Comparison of ENCODE assay signal across 20 mouse cellular contexts in the genomic region with DNA sequence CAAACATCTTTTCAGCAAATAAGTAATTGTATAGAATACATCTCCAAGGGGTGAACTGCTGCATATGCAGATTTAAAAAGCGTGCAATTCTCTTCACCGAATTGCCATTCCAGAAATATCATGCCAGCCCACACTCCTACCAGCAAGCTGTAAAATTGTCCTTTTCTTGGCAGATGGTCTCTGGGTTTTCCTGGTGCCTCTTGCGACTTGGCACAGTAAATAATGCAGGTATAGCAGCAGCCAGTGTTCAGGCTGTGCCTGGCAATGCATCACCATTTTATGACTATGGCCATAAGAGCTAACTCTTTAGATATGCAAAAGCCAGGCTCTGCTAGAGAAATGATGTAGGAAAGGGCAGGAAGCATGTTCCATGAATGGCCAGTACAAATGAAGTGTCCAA.
DNase-seq lines count a peak whose midpoint lies in the region; ATAC-seq and TF ChIP-seq lines count a peak whose summit lies in the region.
"Had no signal": no experiment of that assay in that cellular context is flagged by ENCODE, and none has a peak within 500 bp of the region (broad histone marks: within the 10 kb centered on the region; RNA-seq: fewer than 3 reads in every experiment).

No protein-coding gene starts in this region.

- no peak overlapping the region for H3K4me2 ChIP-seq in hindbrain, embryonic 16.5 days (ENCODE audit: low read length)
- H3K4me2 ChIP-seq in hindbrain, embryonic 12.5 days (replicated peaks): no peak overlapping the region
- no peak overlapping the region for H3K4me2 ChIP-seq in forebrain, embryonic 13.5 days
- H3K4me2 ChIP-seq: embryonic facial prominence, embryonic 12.5 days; heart, embryonic 12.5 days; neural tube, embryonic 12.5 days had no signal

- no peak for TF ChIP-seq CTCF in brain, embryonic 14.5 days (IDR thresholded peaks at IDR 0.05; ENCODE audit: borderline replicate concordance, extremely low read depth, insufficient read depth, insufficient read length)

- H3K9ac ChIP-seq in hindbrain, embryonic 16.5 days (ENCODE audit: low read depth, low read length): no peak overlapping the region
- H3K9ac ChIP-seq in hindbrain, embryonic 12.5 days: no peak overlapping the region
- H3K9ac ChIP-seq in forebrain, embryonic 13.5 days: no peak overlapping the region
- H3K9ac ChIP-seq: embryonic facial prominence, embryonic 12.5 days; heart, embryonic 12.5 days; neural tube, embryonic 12.5 days had no signal

- DNase-seq in brain, embryonic 14.5 days (ENCODE audit: low read depth): peak; percentile 16
- peak; percentile 77 to 83 for DNase-seq in frontal cortex, adult 2 months (ENCODE audit: extremely low spot score in 1 of 2, low spot score in 1 of 2)
- DNase-seq in left cerebral cortex, adult 8-10 months (ENCODE audit: low spot score in 2 of 2): peak; percentile 23 to 87
- DNase-seq in heart, embryonic 10.5 days (ENCODE audit: low spot score): no peak
- DNase-seq: adrenal gland, postnatal 10 days; gastrocnemius, adult 2 months; heart, postnatal 4 days; kidney, postnatal 14 days; lung, adult 18-20 months; lung, postnatal 4 days; thymus, adult 18-20 months had no signal

- ATAC-seq in hindbrain, embryonic 16.5 days: peak; percentile 42; the same call in 1 of the 2 replicates
- no peak for ATAC-seq in hindbrain, embryonic 12.5 days (ENCODE audit: low FRiP score)
- no peak for ATAC-seq in megakaryocyte-erythroid progenitor cell, adult 5-6 weeks (replicated peaks; ENCODE audit: low FRiP score, low TSS enrichment, poor library complexity, severe bottlenecking)
- no peak for ATAC-seq in forebrain, embryonic 13.5 days
- ATAC-seq: intestine, embryonic 16.5 days had no signal

- no peak for TF ChIP-seq POLR2A in brain, embryonic 14.5 days (IDR thresholded peaks at IDR 0.05; ENCODE audit: borderline replicate concordance, extremely low read depth, insufficient read depth, insufficient read length, poor library complexity, severe bottlenecking)

- H3K4me1 ChIP-seq in hindbrain, embryonic 16.5 days (ENCODE audit: control insufficient read depth, insufficient read depth, low read depth, low read length): no peaks in the 10 kb centered on the region
- no peaks in the 10 kb centered on the region for H3K4me1 ChIP-seq in hindbrain, embryonic 12.5 days
- no peaks in the 10 kb centered on the region for H3K4me1 ChIP-seq in heart, embryonic 10.5 days
- no peaks in the 10 kb centered on the region for H3K4me1 ChIP-seq in forebrain, embryonic 13.5 days
- H3K4me1 ChIP-seq: embryonic facial prominence, embryonic 12.5 days; heart, embryonic 12.5 days; neural tube, embryonic 12.5 days had no signal

- WGBS in hindbrain, embryonic 16.5 days: 70% methylated on average over 3 of the region's 3 CpGs
- WGBS in hindbrain, embryonic 12.5 days: 91% methylated on average over 3 of the region's 3 CpGs
- 85% methylated on average over 3 of the region's 3 CpGs for WGBS in heart, embryonic 10.5 days
- 85% methylated on average over 3 of the region's 3 CpGs for WGBS in forebrain, embryonic 13.5 days

- no peaks in the 10 kb centered on the region for H3K9me3 ChIP-seq in hindbrain, embryonic 16.5 days (ENCODE audit: control insufficient read depth, low read length)
- H3K9me3 ChIP-seq in hindbrain, embryonic 12.5 days (replicated peaks): no peaks in the 10 kb centered on the region
- H3K9me3 ChIP-seq in heart, embryonic 10.5 days: no peaks in the 10 kb centered on the region
- H3K9me3 ChIP-seq in forebrain, embryonic 13.5 days (replicated peaks): no peaks in the 10 kb centered on the region
- H3K9me3 ChIP-seq: embryonic facial prominence, embryonic 12.5 days; heart, embryonic 12.5 days; neural tube, embryonic 12.5 days had no signal

- H3K27me3 ChIP-seq in hindbrain, embryonic 16.5 days (replicated peaks; ENCODE audit: control insufficient read depth, insufficient read depth, low read length): no peaks in the 10 kb centered on the region
- H3K27me3 ChIP-seq in hindbrain, embryonic 12.5 days: no peaks in the 10 kb centered on the region
- H3K27me3 ChIP-seq in heart, embryonic 10.5 days (ENCODE audit: insufficient read depth, poor library complexity, severe bottlenecking): no peaks in the 10 kb centered on the region
- H3K27me3 ChIP-seq in forebrain, embryonic 13.5 days: no peaks in the 10 kb centered on the region
- H3K27me3 ChIP-seq: embryonic facial prominence, embryonic 12.5 days; heart, embryonic 12.5 days; neural tube, embryonic 12.5 days had no signal

- no peaks in the 10 kb centered on the region for H3K36me3 ChIP-seq in hindbrain, embryonic 16.5 days (ENCODE audit: control insufficient read depth, insufficient read depth, low read length)
- H3K36me3 ChIP-seq in hindbrain, embryonic 12.5 days: no peaks in the 10 kb centered on the region
- H3K36me3 ChIP-seq in heart, embryonic 10.5 days: no peaks in the 10 kb centered on the region
- no peaks in the 10 kb centered on the region for H3K36me3 ChIP-seq in forebrain, embryonic 13.5 days (ENCODE audit: poor library complexity, severe bottlenecking)
- H3K36me3 ChIP-seq: embryonic facial prominence, embryonic 12.5 days; G1E; heart, embryonic 12.5 days; neural tube, embryonic 12.5 days had no signal

- H3K4me3 ChIP-seq in hindbrain, embryonic 16.5 days (ENCODE audit: low read length): no peak overlapping the region
- no peak overlapping the region for H3K4me3 ChIP-seq in hindbrain, embryonic 12.5 days
- no peak overlapping the region for H3K4me3 ChIP-seq in heart, embryonic 10.5 days
- no peak overlapping the region for H3K4me3 ChIP-seq in forebrain, embryonic 13.5 days
- H3K4me3 ChIP-seq: embryonic facial prominence, embryonic 12.5 days; gastrocnemius, adult 2 months; heart, embryonic 12.5 days; neural tube, embryonic 12.5 days had no signal

- H3K27ac ChIP-seq in hindbrain, embryonic 16.5 days (ENCODE audit: low read depth, low read length): no peak overlapping the region
- H3K27ac ChIP-seq in hindbrain, embryonic 12.5 days: no peak overlapping the region
- H3K27ac ChIP-seq in heart, embryonic 10.5 days: no peak overlapping the region
- H3K27ac ChIP-seq in forebrain, embryonic 13.5 days: no peak overlapping the region
- H3K27ac ChIP-seq: embryonic facial prominence, embryonic 12.5 days; gastrocnemius, adult 2 months; neural tube, embryonic 12.5 days had no signal
